Mouse (Mus musculus) midbrain, embryonic 10.5 days (tissue): ENCODE measurements around the gene Ccnk. TPM values are rescaled to one million over a fixed set of nuclear protein-coding genes. Genes with fewer than 3 reads are reported as not detected.

Experiments used
- DNase-seq: peaks from one replicate; pipeline ENCODE4 v3.0.0-alpha.2; 2017; ENCODE audit warnings: low spot score
- H3K27ac ChIP-seq: fragments of 300-500 bp; sonication (generic); replicated peaks from 2 replicates; pipeline ENCODE4 v1.5.1; 2016; ENCODE audit warnings: mild to moderate bottlenecking
- H3K27me3 ChIP-seq: fragments of 300-500 bp; sonication (generic); 2 replicates; pipeline ENCODE4 v1.6.1; 2016; ENCODE audit warnings: low read depth, mild to moderate bottlenecking; ENCODE audit not compliant: poor library complexity, severe bottlenecking
- H3K36me3 ChIP-seq: fragments of 300-500 bp; sonication (generic); 2 replicates; pipeline ENCODE4 v1.6.1; 2016; ENCODE audit warnings: mild to moderate bottlenecking, moderate library complexity
- H3K4me1 ChIP-seq: fragments of 300-500 bp; sonication (generic); 2 replicates; pipeline ENCODE4 v1.6.1; 2016
- H3K4me3 ChIP-seq: fragments of 300-500 bp; sonication (generic); 2 replicates; pipeline ENCODE4 v1.5.1; 2016; ENCODE audit warnings: mild to moderate bottlenecking, moderate library complexity
- H3K9me3 ChIP-seq: fragments of 300-500 bp; sonication (generic); replicated peaks from 2 replicates; pipeline ENCODE4 v1.6.1; 2016; ENCODE audit warnings: mild to moderate bottlenecking
- WGBS: fragments of 180-500 bp; shearing (Covaris S2); methylation state at CpG from one replicate; pipeline ENCODE4 v1.1.7; 2016; 5-methylcytosine and 5-hydroxymethylcytosine counted together
- polyA plus RNA-seq: library from polyadenylated mRNA; unstranded; fragments of >200 nt; fragmentation: Nextera tagmentation; extraction: Ambion mirVana; gene quantifications from 2 replicates; pipeline ENCODE4 v1.2.1, GENCODE M21; 2016

Gene Ccnk
- polyA plus RNA-seq: 3.3 and 3.5 TPM in 2 replicates

- H3K27ac ChIP-seq: peak within 1 kb of the TSS; percentile 93
- H3K9me3 ChIP-seq: no peaks in the 10 kb centered on the region
- H3K4me1 ChIP-seq: peaks cover 45% of the 10 kb centered on the region
- peaks cover 30% of the 10 kb centered on the region for H3K36me3 ChIP-seq
- under 1% methylated on average over 82 of the region's 82 CpGs for WGBS
- peak; percentile 99 for DNase-seq
- H3K4me3 ChIP-seq: peak within 1 kb of the TSS; percentile 90
- no peaks in the 10 kb centered on the region for H3K27me3 ChIP-seq
Observed at GRCm38 (mm10) chr12:108179321-108180266, at the start of gene Ccnk. TSS of gene Ccnk (plus strand) at chr12:108179579.

- Histone ChIP-seq H3K9me3 (peaks cover 5% of the 10 kb centered on the region; the same call in 1 of the 2 replicates), H3K27ac (no peak overlapping the region), H3K4me3 (no peak overlapping the region), H3K4me1 (peaks cover 7% of the 10 kb centered on the region; the same call in 1 of the 2 replicates), H3K36me3 (peaks cover 74% of the 10 kb centered on the region), H3K27me3 (no peaks in the 10 kb centered on the region)
- WGBS: 89% methylated on average over 8 of the region's 8 CpGs
- no peak for DNase-seq
Observed at GRCm38 (mm10) chr12:108132450-108133070, 46.8 kb upstream of the Ccnk start.

GRCm38 (mm10) chr12:108133181-108133580 is 46.2 kb upstream of the Ccnk start:
- Histone ChIP-seq H3K4me1 (peaks cover 7% of the 10 kb centered on the region; the same call in 1 of the 2 replicates), H3K27ac (no peak overlapping the region), H3K9me3 (peaks cover 5% of the 10 kb centered on the region; the same call in 1 of the 2 replicates), H3K4me3 (no peak overlapping the region), H3K27me3 (no peaks in the 10 kb centered on the region), H3K36me3 (peaks cover 72% of the 10 kb centered on the region)
- 82% methylated on average over 2 of the region's 2 CpGs for WGBS
- DNase-seq: no peak

- H3K36me3 ChIP-seq: peaks cover 60% of the 10 kb centered on the region
Observed at GRCm38 (mm10) chr12:108135610-108136208, 43.7 kb upstream of the Ccnk start.

GRCm38 (mm10) chr12:108143624-108144498 is 35.5 kb upstream of the Ccnk start:
- DNase-seq: no peak
- no peaks in the 10 kb centered on the region for H3K27me3 ChIP-seq
- 93% methylated on average over 5 of the region's 5 CpGs for WGBS

More at GRCm38 (mm10) chr12:108135610-108136208, 43.7 kb upstream of the Ccnk start:
- Histone ChIP-seq H3K4me1 (peaks cover 7% of the 10 kb centered on the region; the same call in 1 of the 2 replicates), H3K27me3 (no peaks in the 10 kb centered on the region), H3K27ac (no peak overlapping the region), H3K4me3 (no peak overlapping the region), H3K9me3 (no peaks in the 10 kb centered on the region)
- no peak for DNase-seq
- 86% methylated on average over 6 of the region's 6 CpGs for WGBS

GRCm38 (mm10) chr12:108145198-108145597 is 34.2 kb upstream of the Ccnk start:
- no peak overlapping the region for H3K27ac ChIP-seq
- H3K4me1 ChIP-seq: no peaks in the 10 kb centered on the region
- no peak overlapping the region for H3K4me3 ChIP-seq
- H3K27me3 ChIP-seq: no peaks in the 10 kb centered on the region
- no peaks in the 10 kb centered on the region for H3K9me3 ChIP-seq
- 92% methylated on average over 3 of the region's 3 CpGs for WGBS
- DNase-seq: no peak
- H3K36me3 ChIP-seq: peaks cover 64% of the 10 kb centered on the region

More at GRCm38 (mm10) chr12:108143624-108144498, 35.5 kb upstream of the Ccnk start:
- Histone ChIP-seq H3K4me1 (no peaks in the 10 kb centered on the region), H3K4me3 (no peak overlapping the region), H3K27ac (no peak overlapping the region), H3K9me3 (no peaks in the 10 kb centered on the region), H3K36me3 (peaks cover 66% of the 10 kb centered on the region)

- WGBS: 80% methylated on average over 3 of the region's 3 CpGs
- Histone ChIP-seq H3K4me3 (no peak overlapping the region), H3K36me3 (peaks cover 63% of the 10 kb centered on the region), H3K9me3 (no peaks in the 10 kb centered on the region), H3K27me3 (no peaks in the 10 kb centered on the region), H3K4me1 (no peaks in the 10 kb centered on the region), H3K27ac (no peak overlapping the region)
- DNase-seq: no peak
Observed at GRCm38 (mm10) chr12:108149764-108150163, 29.6 kb upstream of the Ccnk start.

GRCm38 (mm10) chr12:108152743-108153142 is 26.6 kb upstream of the Ccnk start:
- no peak overlapping the region for H3K4me3 ChIP-seq
- DNase-seq: no peak
- H3K27me3 ChIP-seq: no peaks in the 10 kb centered on the region
- H3K27ac ChIP-seq: no peak overlapping the region
- peaks cover 66% of the 10 kb centered on the region for H3K36me3 ChIP-seq
- H3K9me3 ChIP-seq: no peaks in the 10 kb centered on the region
- H3K4me1 ChIP-seq: no peaks in the 10 kb centered on the region
- 93% methylated on average over 2 of the region's 2 CpGs for WGBS

- Histone ChIP-seq H3K36me3 (peaks cover 87% of the 10 kb centered on the region), H3K27ac (no peak overlapping the region), H3K4me3 (no peak overlapping the region), H3K27me3 (no peaks in the 10 kb centered on the region), H3K4me1 (no peaks in the 10 kb centered on the region), H3K9me3 (no peaks in the 10 kb centered on the region)
- no peak for DNase-seq
Observed at GRCm38 (mm10) chr12:108159863-108160262, 19.5 kb upstream of the Ccnk start.

- Histone ChIP-seq H3K27me3 (no peaks in the 10 kb centered on the region), H3K4me3 (no peak overlapping the region), H3K4me1 (no peaks in the 10 kb centered on the region), H3K27ac (no peak overlapping the region), H3K36me3 (peaks cover 70% of the 10 kb centered on the region), H3K9me3 (no peaks in the 10 kb centered on the region)
- WGBS: 88% methylated on average over 1 of the region's 1 CpGs
- DNase-seq: peak; percentile 33
Observed at GRCm38 (mm10) chr12:108162036-108162435, 17.3 kb upstream of the Ccnk start.

GRCm38 (mm10) chr12:108163706-108164105 is 15.7 kb upstream of the Ccnk start:
- Histone ChIP-seq H3K27ac (no peak overlapping the region), H3K27me3 (no peaks in the 10 kb centered on the region), H3K4me3 (no peak overlapping the region), H3K4me1 (no peaks in the 10 kb centered on the region), H3K36me3 (peaks cover 57% of the 10 kb centered on the region), H3K9me3 (no peaks in the 10 kb centered on the region)
- WGBS: 87% methylated on average over 3 of the region's 3 CpGs
- no peak for DNase-seq

- no peak overlapping the region for H3K27ac ChIP-seq
- H3K9me3 ChIP-seq: no peaks in the 10 kb centered on the region
- no peaks in the 10 kb centered on the region for H3K27me3 ChIP-seq
- 85% methylated on average over 3 of the region's 3 CpGs for WGBS
- H3K4me1 ChIP-seq: peaks cover 2% of the 10 kb centered on the region; the same call in 1 of the 2 replicates
- H3K4me3 ChIP-seq: no peak overlapping the region
- DNase-seq: no peak
- peaks cover 6% of the 10 kb centered on the region for H3K36me3 ChIP-seq
Observed at GRCm38 (mm10) chr12:108168909-108169308, 10.5 kb upstream of the Ccnk start.
